Mouse (Mus musculus) liver, adult 2 months (tissue): Measurements from ENCODE around the gene Prelp. TPM values are rescaled to one million over a fixed set of nuclear protein-coding genes. Genes with fewer than 3 reads are reported as not detected.

ENCODE experiments used
- DNase-seq: peaks from one replicate; pipeline ENCODE4 v3.0.0-alpha.2; 2011; ENCODE audit warnings: low read depth, low spot score; ENCODE audit errors: extremely low read depth
- H3K27ac ChIP-seq: fragments of 200-500 bp; replicated peaks from 2 replicates; pipeline ENCODE4 v1.5.1; 2012; ENCODE audit warnings: low read depth, mild to moderate bottlenecking, control low read depth, inconsistent platforms, low read length; ENCODE audit not compliant: insufficient read depth
- H3K27me3 ChIP-seq: fragments of 200-500 bp; 2 replicates; pipeline ENCODE4 v1.6.1; 2012; ENCODE audit warnings: mild to moderate bottlenecking, moderate library complexity, low read length, inconsistent platforms; ENCODE audit not compliant: control insufficient read depth, insufficient read depth
- H3K36me3 ChIP-seq: fragments of 200-500 bp; 2 replicates; pipeline ENCODE4 v1.6.1; 2012; ENCODE audit warnings: low read length, inconsistent platforms; ENCODE audit not compliant: control insufficient read depth, insufficient read depth
- H3K4me1 ChIP-seq: fragments of 200-500 bp; 2 replicates; pipeline ENCODE4 v1.6.1; 2011; ENCODE audit warnings: low read length; ENCODE audit not compliant: control insufficient read depth, insufficient read depth
- H3K4me3 ChIP-seq: fragments of 200-500 bp; 2 replicates; pipeline ENCODE4 v1.5.1; 2011; ENCODE audit warnings: low read depth, mild to moderate bottlenecking, control low read depth, low read length, moderate library complexity; ENCODE audit not compliant: insufficient read depth
- H3K79me2 ChIP-seq: fragments of 200-500 bp; 2 replicates; pipeline ENCODE4 v1.6.1; 2012; ENCODE audit warnings: inconsistent platforms, mild to moderate bottlenecking, low read length, moderate library complexity; ENCODE audit not compliant: control insufficient read depth, insufficient read depth
- H3K9ac ChIP-seq: fragments of 200-500 bp; 2 replicates; pipeline ENCODE4 v1.6.1; 2012; ENCODE audit warnings: low read depth, mild to moderate bottlenecking, control low read depth, inconsistent platforms, low read length
- CTCF ChIP-seq: fragments of 200-500 bp; IDR thresholded peaks from 2 replicates; pipeline ENCODE4 v1.5.1; 2011; ENCODE audit warnings: low read depth, low read length, control low read depth
- POLR2A ChIP-seq: fragments of 200-500 bp; IDR thresholded peaks from 2 replicates; pipeline ENCODE4 v1.6.1; 2011; ENCODE audit warnings: low read length, control low read depth; ENCODE audit not compliant: insufficient read depth; ENCODE audit errors: extremely low read depth
- WGBS: fragments of 180-500 bp; shearing (Covaris S2); methylation state at CpG from one replicate; pipeline ENCODE4 v1.1.7; 2018; 5-methylcytosine and 5-hydroxymethylcytosine counted together
- polyA plus RNA-seq: library from polyadenylated mRNA; depleted of rRNA; stranded (reverse); fragments of >200 nt; gene quantifications from 2 replicates; pipeline ENCODE4 v1.2.3, GENCODE M21; 2012
- total RNA-seq: library from RNA; depleted of rRNA; stranded (reverse); fragments of >200 nt; gene quantifications from 2 replicates; pipeline ENCODE4 v1.2.3, GENCODE M21; 2014

Prelp gene
- total and polyA plus RNA-seq, 2 experiments: 6.6 to 23.8 TPM

- no peak for TF ChIP-seq POLR2A
- TF ChIP-seq CTCF: no peak
- Histone ChIP-seq H3K79me2 (no peaks in the 10 kb centered on the region), H3K4me1 (peaks cover 12% of the 10 kb centered on the region), H3K27ac (peak overlapping the region; percentile 78), H3K4me3 (no peak overlapping the region), H3K27me3 (no peaks in the 10 kb centered on the region), H3K9ac (no peak overlapping the region), H3K36me3 (no peaks in the 10 kb centered on the region)
- WGBS: 28% methylated on average over 9 of the region's 9 CpGs
- no peak for DNase-seq
Observed at GRCm38 (mm10) chr1:133953261-133953742, 32.1 kb upstream of the Prelp start.

GRCm38 (mm10) chr1:133951598-133951997, 30.4 kb upstream of the Prelp start:
- Histone ChIP-seq H3K27me3 (no peaks in the 10 kb centered on the region), H3K27ac (no peak overlapping the region), H3K79me2 (no peaks in the 10 kb centered on the region), H3K4me3 (no peak overlapping the region), H3K9ac (no peak overlapping the region), H3K36me3 (no peaks in the 10 kb centered on the region), H3K4me1 (peaks cover 12% of the 10 kb centered on the region)
- no peak for TF ChIP-seq POLR2A
- TF ChIP-seq CTCF: no peak
- DNase-seq: no peak
- WGBS: 71% methylated on average over 6 of the region's 6 CpGs

GRCm38 (mm10) chr1:133950061-133950782, 29.0 kb upstream of the Prelp start:
- no peak overlapping the region for H3K27ac ChIP-seq
- H3K79me2 ChIP-seq: no peaks in the 10 kb centered on the region
- TF ChIP-seq CTCF: no peak
- TF ChIP-seq POLR2A: no peak
- no peaks in the 10 kb centered on the region for H3K27me3 ChIP-seq
- H3K4me3 ChIP-seq: no peak overlapping the region
- H3K4me1 ChIP-seq: peaks cover 12% of the 10 kb centered on the region
- WGBS: 41% methylated on average over 7 of the region's 7 CpGs
- no peak overlapping the region for H3K9ac ChIP-seq
- no peaks in the 10 kb centered on the region; the same call in 1 of the 2 replicates for H3K36me3 ChIP-seq
- DNase-seq: peak; percentile 26

- 97% methylated on average over 3 of the region's 3 CpGs for WGBS
- H3K27me3 ChIP-seq: no peaks in the 10 kb centered on the region
- no peak for TF ChIP-seq POLR2A
- DNase-seq: no peak
- H3K9ac ChIP-seq: no peak overlapping the region
- H3K79me2 ChIP-seq: no peaks in the 10 kb centered on the region
- no peak overlapping the region for H3K27ac ChIP-seq
- H3K4me3 ChIP-seq: no peak overlapping the region
- no peaks in the 10 kb centered on the region; the same call in 1 of the 2 replicates for H3K36me3 ChIP-seq
- H3K4me1 ChIP-seq: peaks cover 3% of the 10 kb centered on the region
Observed at GRCm38 (mm10) chr1:133945106-133945505, 23.9 kb upstream of the Prelp start.

- Histone ChIP-seq H3K27me3 (no peaks in the 10 kb centered on the region), H3K79me2 (no peaks in the 10 kb centered on the region), H3K4me3 (no peak overlapping the region), H3K27ac (no peak overlapping the region), H3K4me1 (peaks cover 3% of the 10 kb centered on the region; the same call in 1 of the 2 replicates), H3K9ac (no peak overlapping the region), H3K36me3 (no peaks in the 10 kb centered on the region; the same call in 1 of the 2 replicates)
- 92% methylated on average over 3 of the region's 3 CpGs for WGBS
- no peak for DNase-seq
- no peak for TF ChIP-seq POLR2A
- no peak for TF ChIP-seq CTCF
Observed at GRCm38 (mm10) chr1:133941904-133942303, 20.7 kb upstream of the Prelp start.
